Mouse (Mus musculus) MEL (cell line): ENCODE results near the gene Rps6kb2. TPM values are rescaled to one million over a fixed set of nuclear protein-coding genes. Genes with fewer than 3 reads are reported as not detected.

ENCODE experiments used
- DNase-seq: peaks from one replicate; pipeline ENCODE4 v3.0.0; 2011; ENCODE audit warnings: low read depth, low spot score
- H3K27ac ChIP-seq: 2 replicates; pipeline ENCODE4 v1.5.1; 2012; ENCODE audit warnings: low read depth, mild to moderate bottlenecking, control low read depth, low read length, moderate library complexity; ENCODE audit not compliant: control insufficient read depth
- H3K27me3 ChIP-seq, 2 experiments: fragments of 150-350 bp in 1 of 2; sonication (generic) in 1 of 2; 2 replicates each; pipeline ENCODE4 v1.6.1; 2012; ENCODE audit warnings: low read length in 2 of 2, mild to moderate bottlenecking in 2 of 2, improper control_type of control experiment in 1 of 2, moderate library complexity in 1 of 2; ENCODE audit not compliant: insufficient read depth in 2 of 2, control insufficient read depth in 1 of 2
- H3K36me3 ChIP-seq, 2 experiments: 2 replicates each; pipeline ENCODE4 v1.6.1; 2012 to 2014; ENCODE audit warnings: low read length in 2 of 2, improper control_type of control experiment in 1 of 2, inconsistent platforms in 1 of 2, mild to moderate bottlenecking in 1 of 2; ENCODE audit not compliant: insufficient read depth in 2 of 2, control insufficient read depth in 1 of 2
- H3K4me1 ChIP-seq, 2 experiments: fragments of 150-350 bp in 1 of 2; sonication (generic) in 1 of 2; 2 replicates each; pipeline ENCODE4 v1.6.1; 2012; ENCODE audit warnings: low read length in 2 of 2, improper control_type of control experiment in 1 of 2, mild to moderate bottlenecking in 1 of 2; ENCODE audit not compliant: insufficient read depth in 2 of 2, control insufficient read depth in 1 of 2
- H3K4me3 ChIP-seq, 2 experiments: fragments of 150-350 bp in 1 of 2; sonication (generic) in 1 of 2; 2 replicates each; pipeline ENCODE4 v1.5.1; 2012; ENCODE audit warnings: low read depth in 2 of 2, low read length in 2 of 2, mild to moderate bottlenecking in 2 of 2, moderate library complexity in 2 of 2, control low read depth in 1 of 2, improper control_type of control experiment in 1 of 2; ENCODE audit not compliant: control insufficient read depth in 1 of 2, insufficient read depth in 1 of 2
- H3K79me2 ChIP-seq: 2 replicates; pipeline ENCODE4 v1.6.1; 2012; ENCODE audit warnings: mild to moderate bottlenecking, low read length, moderate library complexity; ENCODE audit not compliant: control insufficient read depth, poor library complexity, insufficient read depth
- H3K9ac ChIP-seq: 2 replicates; pipeline ENCODE4 v1.6.1; 2012; ENCODE audit warnings: low read depth, mild to moderate bottlenecking, control low read depth, low read length, moderate library complexity; ENCODE audit not compliant: control insufficient read depth, poor library complexity, severe bottlenecking
- H3K9me3 ChIP-seq: fragments of 150-350 bp; sonication (generic); replicated peaks from 2 replicates; pipeline ENCODE4 v1.6.1; 2012; ENCODE audit warnings: mild to moderate bottlenecking, low read length, improper control_type of control experiment, moderate library complexity; ENCODE audit not compliant: insufficient read depth
- CTCF ChIP-seq, 3 experiments: IDR thresholded peaks in 2 of 3; conservative IDR thresholded peaks in 1 of 3; 2 replicates each; pipeline ENCODE4 v1.5.1; 2011 to 2012; ENCODE audit warnings: low read length in 3 of 3, low read depth in 2 of 3, mild to moderate bottlenecking in 2 of 3, improper control_type of control experiment in 1 of 3, inconsistent platforms in 1 of 3, mixed read lengths in 1 of 3, moderate library complexity in 1 of 3; ENCODE audit not compliant: control insufficient read depth in 1 of 3, insufficient read depth in 1 of 3, poor library complexity in 1 of 3, severe bottlenecking in 1 of 3
- E2F4 ChIP-seq: IDR thresholded peaks from 2 replicates; pipeline ENCODE4 v1.6.1; 2011; ENCODE audit warnings: low read depth, low read length, improper control_type of control experiment, borderline replicate concordance
- ELF1 ChIP-seq: IDR thresholded peaks from 2 replicates; pipeline ENCODE4 v1.6.1; 2014; ENCODE audit warnings: low read depth, mild to moderate bottlenecking, inconsistent platforms, low read length, improper control_type of control experiment, moderate library complexity
- EP300 ChIP-seq, 2 experiments: IDR thresholded peaks; 2 replicates each; pipeline ENCODE4 v1.6.1; 2011; ENCODE audit warnings: improper control_type of control experiment in 2 of 2, low read length in 2 of 2, low read depth in 1 of 2, mild to moderate bottlenecking in 1 of 2
- GABPA ChIP-seq: IDR thresholded peaks from 2 replicates; pipeline ENCODE4 v1.6.1; 2012; ENCODE audit warnings: low read depth, mild to moderate bottlenecking, inconsistent platforms, low read length, improper control_type of control experiment, moderate library complexity
- GATA1 ChIP-seq: IDR thresholded peaks from 2 replicates; pipeline ENCODE4 v1.6.1; 2011; ENCODE audit warnings: low read depth, low read length, improper control_type of control experiment
- HCFC1 ChIP-seq: IDR thresholded peaks from 2 replicates; pipeline ENCODE4 v1.6.1; 2012; ENCODE audit warnings: low read depth, mild to moderate bottlenecking, inconsistent platforms, low read length, improper control_type of control experiment, moderate library complexity
- KAT2A ChIP-seq: conservative IDR thresholded peaks from 2 replicates; pipeline ENCODE4 v1.6.1; 2012; ENCODE audit warnings: low read depth, low read length, improper control_type of control experiment, inconsistent platforms
- MAFK ChIP-seq: IDR thresholded peaks from 2 replicates; pipeline ENCODE4 v1.6.1; 2011; ENCODE audit warnings: low read depth, mild to moderate bottlenecking, low read length, improper control_type of control experiment, borderline replicate concordance
- MAX ChIP-seq: IDR thresholded peaks from 2 replicates; pipeline ENCODE4 v1.6.1; 2011; ENCODE audit warnings: low read length, improper control_type of control experiment
- MXI1 ChIP-seq: IDR thresholded peaks from 2 replicates; pipeline ENCODE4 v1.6.1; 2011; ENCODE audit warnings: mild to moderate bottlenecking, low read depth, low read length, improper control_type of control experiment
- MYC ChIP-seq: IDR thresholded peaks from 2 replicates; pipeline ENCODE4 v1.6.1; 2011; ENCODE audit warnings: low read depth, mild to moderate bottlenecking, low read length, improper control_type of control experiment, moderate library complexity
- NELFE ChIP-seq: IDR thresholded peaks from 2 replicates; pipeline ENCODE4 v1.6.1; 2011; ENCODE audit warnings: low read depth, low read length, improper control_type of control experiment
- POLR2A ChIP-seq, 2 experiments: IDR thresholded peaks; 2 replicates each; pipeline ENCODE4 v1.6.1; 2011 to 2012; ENCODE audit warnings: low read length in 2 of 2, mild to moderate bottlenecking in 2 of 2, control low read depth in 1 of 2, improper control_type of control experiment in 1 of 2, low read depth in 1 of 2, moderate library complexity in 1 of 2; ENCODE audit not compliant: control insufficient read depth in 1 of 2, insufficient read depth in 1 of 2, poor library complexity in 1 of 2
- POLR2AphosphoS2 ChIP-seq: IDR thresholded peaks from 2 replicates; pipeline ENCODE4 v1.6.1; 2011; ENCODE audit warnings: low read length, improper control_type of control experiment
- RAD21 ChIP-seq: IDR thresholded peaks from 2 replicates; pipeline ENCODE4 v1.6.1; 2011; ENCODE audit warnings: mild to moderate bottlenecking, low read depth, low read length, improper control_type of control experiment
- RCOR1 ChIP-seq: IDR thresholded peaks from 2 replicates; pipeline ENCODE4 v1.6.1; 2012; ENCODE audit warnings: low read depth, mild to moderate bottlenecking, inconsistent platforms, low read length, improper control_type of control experiment
- SMC3 ChIP-seq: IDR thresholded peaks from 2 replicates; pipeline ENCODE4 v1.6.1; 2011; ENCODE audit warnings: low read depth, low read length, improper control_type of control experiment
- TCF12 ChIP-seq: IDR thresholded peaks from 2 replicates; pipeline ENCODE4 v1.6.1; 2014; ENCODE audit warnings: low read depth, mild to moderate bottlenecking, inconsistent platforms, low read length, improper control_type of control experiment, moderate library complexity
- USF1 ChIP-seq: IDR thresholded peaks from 2 replicates; pipeline ENCODE4 v1.6.1; 2014; ENCODE audit warnings: low read depth, mild to moderate bottlenecking, inconsistent platforms, low read length, improper control_type of control experiment, moderate library complexity
- USF2 ChIP-seq, 2 experiments: IDR thresholded peaks; 2 replicates each; pipeline ENCODE4 v1.6.1; 2011 to 2012; ENCODE audit warnings: improper control_type of control experiment in 2 of 2, low read length in 2 of 2, borderline replicate concordance in 1 of 2, inconsistent platforms in 1 of 2, low read depth in 1 of 2, mild to moderate bottlenecking in 1 of 2; ENCODE audit not compliant: insufficient read depth in 1 of 2
- ZKSCAN1 ChIP-seq: IDR thresholded peaks from 2 replicates; pipeline ENCODE4 v1.6.1; 2012; ENCODE audit warnings: low read depth, mild to moderate bottlenecking, inconsistent platforms, low read length, improper control_type of control experiment, moderate library complexity
- ZNF384 ChIP-seq: IDR thresholded peaks from 2 replicates; pipeline ENCODE4 v1.6.1; 2012; ENCODE audit warnings: low read depth, mild to moderate bottlenecking, inconsistent platforms, low read length, improper control_type of control experiment
- polyA plus RNA-seq, 2 experiments: library from polyadenylated mRNA; stranded (reverse) in 1 of 2; unstranded in 1 of 2; fragments of >175 nt in 1 of 2; fragments of >200 nt in 1 of 2; gene quantifications; 2 replicates each; pipeline versions ENCODE4 v1.2.1 to v1.2.4; 2012; ENCODE audit warnings: low replicate concordance in 2 of 2, low read depth in 1 of 2; ENCODE audit not compliant: insufficient read length in 2 of 2, insufficient read depth in 1 of 2, missing spikeins in 1 of 2
- total RNA-seq: library from RNA; depleted of rRNA; stranded (reverse); fragments of 300-350 nt; gene quantifications from 2 replicates; pipeline ENCODE4 v1.2.3, GENCODE M21; 2012

Gene Rps6kb2
- total and polyA plus RNA-seq, 3 experiments: 8.7 to 19.8 TPM; not detected in 1

GRCm38 (mm10) chr19:4134354-4134753 is 28.8 kb downstream of the Rps6kb2 start:
- no peak for DNase-seq
- H3K4me1 ChIP-seq: no peaks in the 10 kb centered on the region
- no peak overlapping the region for H3K9ac ChIP-seq
- no peaks in the 10 kb centered on the region; a peak in 1 of 4 replicates for H3K36me3 ChIP-seq
- TF ChIP-seq E2F4 (no peak), MAX (no peak), ZNF384 (no peak)
- TF ChIP-seq, all 39 proteins: peak for 0
- Histone ChIP-seq H3K9me3 (no peaks in the 10 kb centered on the region), H3K27ac (no peak overlapping the region), H3K4me3 (no peak overlapping the region), H3K27me3 (no peaks in the 10 kb centered on the region), H3K79me2 (no peaks in the 10 kb centered on the region)

- H3K9ac ChIP-seq: no peak overlapping the region
- no peak overlapping the region for H3K27ac ChIP-seq
- TF ChIP-seq MYC (no peak), CTCF (IDR thresholded peaks at IDR 0.05 in 2 of 3, conservative IDR thresholded peaks at IDR 0.05 in 1 of 3; ENCODE audit: control insufficient read depth in 1 of 3, insufficient read depth in 1 of 3, low read depth in 2 of 3, low read length in 3 of 3, poor library complexity in 1 of 3, severe bottlenecking in 1 of 3) (peak in 2 of 3 experiments; percentile 29 to 34; a peak in 3 of 6 replicates)
- H3K4me1 ChIP-seq: no peaks in the 10 kb centered on the region
- no peaks in the 10 kb centered on the region for H3K9me3 ChIP-seq
- no peaks in the 10 kb centered on the region for H3K79me2 ChIP-seq
- no peak for DNase-seq
- no peaks in the 10 kb centered on the region; a peak in 1 of 4 replicates for H3K36me3 ChIP-seq
- no peaks in the 10 kb centered on the region for H3K27me3 ChIP-seq
- no peak overlapping the region for H3K4me3 ChIP-seq
Observed at GRCm38 (mm10) chr19:4131768-4132167, 31.4 kb downstream of the Rps6kb2 start.

GRCm38 (mm10) chr19:4131075-4131474 is 32.1 kb downstream of the Rps6kb2 start:
- Histone ChIP-seq H3K27ac (no peak overlapping the region), H3K9ac (no peak overlapping the region), H3K27me3 (no peaks in the 10 kb centered on the region)
- TF ChIP-seq POLR2AphosphoS2: no peak
- TF ChIP-seq ELF1: no peak
- no peak for TF ChIP-seq GABPA
- TF ChIP-seq TCF12: no peak
- no peak for TF ChIP-seq USF2 (IDR thresholded peaks at IDR 0.05; ENCODE audit: borderline replicate concordance in 1 of 2, insufficient read depth in 1 of 2, low read depth in 1 of 2, low read length in 2 of 2)
- TF ChIP-seq POLR2A (IDR thresholded peaks at IDR 0.05; ENCODE audit: control insufficient read depth in 1 of 2, insufficient read depth in 1 of 2, low read depth in 1 of 2, low read length in 2 of 2, poor library complexity in 1 of 2): no peak
- no peak for TF ChIP-seq NELFE
- TF ChIP-seq HCFC1: no peak
- TF ChIP-seq RCOR1: no peak
- TF ChIP-seq KAT2A: no peak
- TF ChIP-seq ZKSCAN1: no peak
- no peak for TF ChIP-seq GATA1
- no peak for TF ChIP-seq MAFK
- no peak for TF ChIP-seq MXI1
- TF ChIP-seq RAD21: no peak
- no peak for TF ChIP-seq SMC3
- no peak for TF ChIP-seq EP300 (IDR thresholded peaks at IDR 0.05; ENCODE audit: low read depth in 1 of 2, low read length in 2 of 2)
- TF ChIP-seq USF1: no peak
- TF ChIP-seq, all 39 proteins: peak for 0
- H3K4me3 ChIP-seq: no peak overlapping the region
- H3K4me1 ChIP-seq: no peaks in the 10 kb centered on the region
- H3K79me2 ChIP-seq: peaks cover 2% of the 10 kb centered on the region; the same call in 1 of the 2 replicates
- H3K9me3 ChIP-seq: no peaks in the 10 kb centered on the region
- H3K36me3 ChIP-seq: peaks cover 0 to 3% of the 10 kb centered on the region in 2 experiments; a peak in 1 of 4 replicates
- DNase-seq: no peak
